Mouse (Mus musculus) lung, embryonic 14.5 days (tissue): Measurements from ENCODE around the gene Olfr1417. TPM values are rescaled to one million over a fixed set of nuclear protein-coding genes. Genes with fewer than 3 reads are reported as not detected.

Experiments
- ATAC-seq: fragments of 200-750 bp; cut with Nextera tagmentation; 2 replicates; pipeline ENCODE4 v1.8.0; 2017; ENCODE audit warnings: mild to moderate bottlenecking, moderate TSS enrichment, moderate library complexity; ENCODE audit not compliant: insufficient read depth
- DNase-seq: peaks from one replicate; pipeline ENCODE4 v3.0.0-alpha.2; 2015
- H3K27ac ChIP-seq: fragments of 300-500 bp; sonication (generic); 2 replicates; pipeline ENCODE4 v1.5.1; 2014; ENCODE audit warnings: low read depth, mild to moderate bottlenecking, moderate library complexity
- H3K27me3 ChIP-seq: fragments of 300-500 bp; sonication (generic); 2 replicates; pipeline ENCODE4 v1.6.1; 2014; ENCODE audit warnings: low read length, control low read depth; ENCODE audit not compliant: insufficient read depth
- H3K36me3 ChIP-seq: fragments of 300-500 bp; sonication (generic); 2 replicates; pipeline ENCODE4 v1.6.1; 2014; ENCODE audit warnings: control low read depth; ENCODE audit not compliant: insufficient read depth
- H3K4me1 ChIP-seq: fragments of 300-500 bp; sonication (generic); 2 replicates; pipeline ENCODE4 v1.6.1; 2014; ENCODE audit warnings: antibody characterized with exemption, control low read depth; ENCODE audit not compliant: insufficient read depth
- H3K4me2 ChIP-seq: fragments of 300-500 bp; sonication (generic); 2 replicates; pipeline ENCODE4 v1.6.1; 2014; ENCODE audit warnings: mild to moderate bottlenecking
- H3K4me3 ChIP-seq: fragments of 300-500 bp; sonication (generic); 2 replicates; pipeline ENCODE4 v1.5.1; 2014; ENCODE audit warnings: low read depth, low read length
- H3K9ac ChIP-seq: fragments of 300-500 bp; sonication (generic); 2 replicates; pipeline ENCODE4 v1.6.1; 2014
- H3K9me3 ChIP-seq: fragments of 300-500 bp; sonication (generic); 2 replicates; pipeline ENCODE4 v1.6.1; 2016; ENCODE audit warnings: low read depth, low read length, control low read depth
- CTCF ChIP-seq: IDR thresholded peaks from 2 replicates; pipeline ENCODE4 v1.5.1; 2016; ENCODE audit warnings: antibody characterized with exemption, low read depth
- WGBS: fragments of 180-500 bp; shearing (Covaris S2); extraction: QIAGEN DNeasy Blood & Tissue Kit; methylation state at CpG from one replicate; pipeline ENCODE4 v1.1.7; 2014; 5-methylcytosine and 5-hydroxymethylcytosine counted together
- polyA plus RNA-seq: library from polyadenylated mRNA; unstranded; fragments of >200 nt; fragmentation: Nextera tagmentation; extraction: Ambion mirVana; gene quantifications from 2 replicates; pipeline ENCODE4 v1.2.1, GENCODE M21; 2014

Olfr1417 gene
- polyA plus RNA-seq, 1 experiment from 2014 or later: not detected

DNA sequence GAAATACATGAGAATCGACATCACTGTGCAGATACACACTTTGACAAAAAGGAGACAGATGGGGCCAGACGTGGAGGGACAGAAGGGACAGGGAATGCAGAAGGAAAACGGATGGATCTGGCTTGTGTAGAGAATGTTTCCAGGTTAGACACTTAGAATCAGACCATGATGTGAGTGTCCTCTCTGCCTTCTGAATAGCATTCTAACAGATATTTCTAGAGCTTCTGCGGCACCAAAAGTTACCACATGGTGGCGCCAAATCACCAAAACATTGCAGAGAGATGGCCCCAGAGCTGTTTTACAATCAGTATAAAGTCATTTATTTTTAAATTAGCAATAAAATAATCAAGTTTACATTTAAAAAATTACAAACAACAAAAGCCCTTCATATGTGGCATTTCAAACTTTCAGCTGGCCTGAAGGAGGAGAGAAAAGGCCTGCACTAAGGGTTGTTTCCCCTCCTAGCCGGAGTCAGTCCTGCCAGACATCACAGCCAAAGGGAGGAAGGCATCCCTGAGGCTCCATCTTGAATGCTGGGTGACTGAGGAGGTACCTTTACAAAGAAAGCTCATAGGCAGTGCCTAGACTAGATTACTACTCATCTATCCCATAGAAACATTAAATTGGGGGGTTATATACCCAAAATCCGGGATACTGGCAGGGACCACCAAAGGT is 61.7 kb downstream of the Olfr1417 start:
- no peak overlapping the region for H3K9ac ChIP-seq
- H3K27me3 ChIP-seq: no peaks in the 10 kb centered on the region
- 57% methylated on average over 7 of the region's 7 CpGs for WGBS
- ATAC-seq: no peak
- H3K4me2 ChIP-seq: no peak overlapping the region
- peak; percentile 87 for DNase-seq
- no peak overlapping the region for H3K4me3 ChIP-seq
- no peak overlapping the region for H3K27ac ChIP-seq
- no peaks in the 10 kb centered on the region for H3K9me3 ChIP-seq
- peak; percentile 69 for TF ChIP-seq CTCF
- peaks cover 29% of the 10 kb centered on the region for H3K36me3 ChIP-seq
- no peaks in the 10 kb centered on the region for H3K4me1 ChIP-seq

Other genes with a start within 250 kb of the Olfr1417 start
- gene Ms4a6d, start 234.4 kb downstream of the Olfr1417 start, polyA plus RNA-seq: 5.2 and 6.0 TPM in 2 replicates
- gene Ms4a2, start 215.5 kb downstream of the Olfr1417 start, polyA plus RNA-seq: 0.12 TPM in 1 of 2 replicates, not detected in the other
- not detected in 2 replicates for gene Ms4a3, start 198.4 kb downstream of the Olfr1417 start, polyA plus RNA-seq
- gene Oosp2, start 178.7 kb downstream of the Olfr1417 start, polyA plus RNA-seq: not detected in 2 replicates
- not detected in 2 replicates for gene Oosp1, start 148.1 kb downstream of the Olfr1417 start, polyA plus RNA-seq
- gene Oosp3, start 142.2 kb downstream of the Olfr1417 start, polyA plus RNA-seq: not detected in 2 replicates
- gene Gif, start 91.7 kb downstream of the Olfr1417 start, polyA plus RNA-seq: 0.28 and 0.46 TPM in 2 replicates
- 51.0 and 56.9 TPM in 2 replicates for gene Mrpl16, start 68.8 kb downstream of the Olfr1417 start, polyA plus RNA-seq
- 17.2 and 19.1 TPM in 2 replicates for gene Stx3, start 19.8 kb downstream of the Olfr1417 start, polyA plus RNA-seq
- not detected in 2 replicates for gene Olfr1418, start 21.8 kb upstream of the Olfr1417 start, polyA plus RNA-seq
- not detected in 2 replicates for gene Olfr1419, start 35.9 kb upstream of the Olfr1417 start, polyA plus RNA-seq
- gene Olfr1420, start 47.3 kb upstream of the Olfr1417 start, polyA plus RNA-seq: 0.05 TPM in 1 of 2 replicates, not detected in the other
- gene Patl1, start 73.2 kb upstream of the Olfr1417 start, polyA plus RNA-seq: 25.9 TPM in 2 replicates
- gene Osbp, start 126.7 kb upstream of the Olfr1417 start, polyA plus RNA-seq: 7.4 and 7.5 TPM in 2 replicates
- not detected in 2 replicates for gene Olfr1423, start 202.1 kb upstream of the Olfr1417 start, polyA plus RNA-seq
- not detected in 2 replicates for gene Olfr1424, start 223.5 kb upstream of the Olfr1417 start, polyA plus RNA-seq
- gene Olfr1425, start 238.5 kb upstream of the Olfr1417 start, polyA plus RNA-seq: not detected in 2 replicates